ENCODE assay signal across 14 mouse cellular contexts in genomic region chr6:50846740-50847516, GRCm38 (mm10).
DNase-seq lines count a peak whose midpoint lies in the region; ATAC-seq lines count a peak whose summit lies in the region.
"Had no signal": no experiment of that assay in that cellular context is flagged by ENCODE, and none has a peak within 500 bp of the region (broad histone marks: within the 10 kb centered on the region; RNA-seq: fewer than 3 reads in every experiment).

No protein-coding gene starts in this region.

- H3K36me3 ChIP-seq in neural tube, embryonic 11.5 days (ENCODE audit: control insufficient read depth, insufficient read depth, low read length) = no peaks in the 10 kb centered on the region
- no peaks in the 10 kb centered on the region for H3K36me3 ChIP-seq in hindbrain, embryonic 13.5 days
- no peaks in the 10 kb centered on the region for H3K36me3 ChIP-seq in neural tube, embryonic 15.5 days

- H3K4me3 ChIP-seq in neural tube, embryonic 11.5 days (ENCODE audit: low read depth, low read length) = no peak overlapping the region
- H3K4me3 ChIP-seq in hindbrain, embryonic 13.5 days = no peak overlapping the region
- no peak overlapping the region for H3K4me3 ChIP-seq in neural tube, embryonic 15.5 days (replicated peaks)

- no peaks in the 10 kb centered on the region for H3K27me3 ChIP-seq in neural tube, embryonic 11.5 days (ENCODE audit: control insufficient read depth, insufficient read depth, low read length)
- no peaks in the 10 kb centered on the region for H3K27me3 ChIP-seq in hindbrain, embryonic 13.5 days
- no peaks in the 10 kb centered on the region for H3K27me3 ChIP-seq in neural tube, embryonic 15.5 days (replicated peaks)

- no peak overlapping the region for H3K4me2 ChIP-seq in neural tube, embryonic 11.5 days (ENCODE audit: low read depth)
- H3K4me2 ChIP-seq in hindbrain, embryonic 13.5 days = no peak overlapping the region
- H3K4me2 ChIP-seq in neural tube, embryonic 15.5 days = peak overlapping the region; percentile 9; the same call in 1 of the 2 replicates

- H3K9ac ChIP-seq in neural tube, embryonic 11.5 days (ENCODE audit: low read length) = no peak overlapping the region
- H3K9ac ChIP-seq in hindbrain, embryonic 13.5 days = no peak overlapping the region
- H3K9ac ChIP-seq in neural tube, embryonic 15.5 days (replicated peaks) = no peak overlapping the region
- H3K9ac ChIP-seq: liver, postnatal 0 days had no signal

- H3K9me3 ChIP-seq in neural tube, embryonic 11.5 days (ENCODE audit: control insufficient read depth, low read length) = no peaks in the 10 kb centered on the region
- H3K9me3 ChIP-seq in hindbrain, embryonic 13.5 days = no peaks in the 10 kb centered on the region
- H3K9me3 ChIP-seq in neural tube, embryonic 15.5 days (replicated peaks) = no peaks in the 10 kb centered on the region

- H3K27ac ChIP-seq in neural tube, embryonic 11.5 days (ENCODE audit: low read depth, low read length) = no peak overlapping the region
- peak overlapping the region; percentile 30 for H3K27ac ChIP-seq in hindbrain, embryonic 13.5 days
- peak overlapping the region; percentile 38; the same call in 1 of the 2 replicates for H3K27ac ChIP-seq in neural tube, embryonic 15.5 days (replicated peaks)

- 61% methylated on average over 18 of the region's 18 CpGs for WGBS in neural tube, embryonic 11.5 days
- 56% methylated on average over 18 of the region's 18 CpGs for WGBS in hindbrain, embryonic 13.5 days
- 36% methylated on average over 18 of the region's 18 CpGs for WGBS in neural tube, embryonic 15.5 days

- no peaks in the 10 kb centered on the region for H3K4me1 ChIP-seq in neural tube, embryonic 11.5 days (ENCODE audit: control insufficient read depth, insufficient read depth, low read length)
- H3K4me1 ChIP-seq in hindbrain, embryonic 13.5 days (replicated peaks) = peaks cover 20% of the 10 kb centered on the region
- peaks cover 8% of the 10 kb centered on the region for H3K4me1 ChIP-seq in neural tube, embryonic 15.5 days

- no peak for ATAC-seq in neural tube, embryonic 11.5 days (ENCODE audit: insufficient read depth, low FRiP score, low TSS enrichment)
- peak; percentile 43; the same call in 1 of the 2 replicates for ATAC-seq in hindbrain, embryonic 13.5 days (ENCODE audit: low FRiP score)
- ATAC-seq in neural tube, embryonic 15.5 days (ENCODE audit: low FRiP score) = no peak; the same call in 1 of the 2 replicates
- ATAC-seq in CD4-positive, CD25-positive, alpha-beta regulatory T cell, adult 4 months = no peak
- ATAC-seq: liver, postnatal 0 days; Patski had no signal

- peak; percentile 40 for DNase-seq in embryo, embryonic 10 days (ENCODE audit: low spot score)
- DNase-seq in embryo, embryonic 11 days = no peak
- peak; percentile 25 for DNase-seq in neural tube, embryonic 11.5 days (ENCODE audit: low spot score)
- no peak for DNase-seq in neural tube, embryonic 10.5 days (ENCODE audit: extremely low spot score, low spot score)
- DNase-seq in urinary bladder, adult 2 months (ENCODE audit: low spot score) = no peak
- DNase-seq: cerebellum, adult 18-20 months; layer of hippocampus, adult 9-11 months; liver, postnatal 0 days; right cerebral cortex, postnatal 25 days; thymus, postnatal 4 days had no signal

Comparison
In these comparisons a context has a peak if more than half of its experiments do, and no peak if none do; other contexts are left out.
1. DNase-seq: peak in embryo, embryonic 10 days (single experiment) and neural tube, embryonic 11.5 days (single experiment); none in embryo, embryonic 11 days (single experiment), neural tube, embryonic 10.5 days (single experiment) and urinary bladder, adult 2 months (single experiment).